Mouse (Mus musculus) erythroblast, embryonic 14.5 days (primary cell): ENCODE results near the gene Kbtbd12. TPM values are rescaled to one million over a fixed set of nuclear protein-coding genes. Genes with fewer than 3 reads are reported as not detected.

Source experiments
- H3K27me3 ChIP-seq: 2 replicates; pipeline ENCODE4 v1.6.1; 2012; ENCODE audit warnings: inconsistent platforms; ENCODE audit not compliant: control insufficient read depth
- H3K36me3 ChIP-seq: 2 replicates; pipeline ENCODE4 v1.6.1; 2012; ENCODE audit warnings: mild to moderate bottlenecking, inconsistent platforms; ENCODE audit not compliant: control insufficient read depth
- H3K4me1 ChIP-seq: 2 replicates; pipeline ENCODE4 v1.6.1; 2012; ENCODE audit warnings: inconsistent platforms; ENCODE audit not compliant: control insufficient read depth
- H3K4me3 ChIP-seq: replicated peaks from 2 replicates; pipeline ENCODE3; 2012; ENCODE audit warnings: moderate library complexity, mild to moderate bottlenecking, inconsistent platforms
- H3K9me3 ChIP-seq: 2 replicates; pipeline ENCODE4 v1.6.1; 2012; ENCODE audit warnings: low read length, inconsistent platforms, mixed read lengths; ENCODE audit not compliant: control insufficient read depth
- GATA1 ChIP-seq: IDR thresholded peaks from 2 replicates; pipeline ENCODE4 v1.6.1; 2012; ENCODE audit warnings: low read length, inconsistent platforms, mixed read lengths
- TAL1 ChIP-seq: IDR thresholded peaks from 3 replicates; pipeline ENCODE4 v1.6.1; 2012; ENCODE audit warnings: low read length, inconsistent platforms, mixed read lengths
- polyA plus RNA-seq: library from polyadenylated mRNA; stranded (reverse); fragments of >175 nt; gene quantifications from 2 replicates; pipeline ENCODE4 v1.2.3, GENCODE M21; 2012

Kbtbd12 gene
- polyA plus RNA-seq, 1 experiment: not detected

GRCm38 (mm10) chr6:88631293-88631692 lies 6.5 kb downstream of the Kbtbd12 start:
- Histone ChIP-seq H3K27me3 (no peaks in the 10 kb centered on the region; the same call in 1 of the 2 replicates), H3K4me3 (no peak overlapping the region), H3K36me3 (peaks cover 13% of the 10 kb centered on the region), H3K4me1 (peaks cover 88% of the 10 kb centered on the region), H3K9me3 (peaks cover 14% of the 10 kb centered on the region)
- no peak for TF ChIP-seq TAL1
- no peak for TF ChIP-seq GATA1

DNA sequence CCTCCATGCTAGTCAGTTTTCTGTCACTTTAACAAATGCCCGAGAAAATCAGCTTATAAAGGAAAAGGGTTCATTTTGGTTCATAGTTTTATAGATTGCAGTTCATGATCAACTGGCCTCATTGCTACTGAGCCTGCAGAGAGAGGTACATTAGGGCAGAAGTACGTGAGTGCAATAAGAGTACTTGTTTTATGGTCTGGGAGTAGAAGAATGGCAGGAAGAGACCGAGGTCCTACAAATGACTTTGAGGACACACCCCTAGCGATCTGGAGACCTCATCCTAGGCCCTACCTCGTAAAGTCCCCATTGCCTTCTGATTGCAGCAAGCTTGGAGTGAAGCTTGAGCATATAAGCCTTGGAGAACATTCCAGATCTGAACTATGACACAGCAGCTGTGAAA lies 7.2 kb downstream of the Kbtbd12 start:
- peaks cover 9% of the 10 kb centered on the region for H3K36me3 ChIP-seq
- peaks cover 88% of the 10 kb centered on the region for H3K4me1 ChIP-seq
- TF ChIP-seq TAL1 (no peak), GATA1 (no peak)
- H3K9me3 ChIP-seq: peaks cover 9% of the 10 kb centered on the region
- H3K27me3 ChIP-seq: no peaks in the 10 kb centered on the region; the same call in 1 of the 2 replicates
- H3K4me3 ChIP-seq: no peak overlapping the region

- Histone ChIP-seq H3K4me3 (no peak overlapping the region), H3K27me3 (no peaks in the 10 kb centered on the region), H3K9me3 (peaks cover 1% of the 10 kb centered on the region; the same call in 1 of the 2 replicates), H3K4me1 (peaks cover 86% of the 10 kb centered on the region), H3K36me3 (peaks cover 2% of the 10 kb centered on the region; the same call in 1 of the 2 replicates)
- TF ChIP-seq GATA1: no peak
- TF ChIP-seq TAL1: no peak
These were observed 7.9 kb downstream of the Kbtbd12 start for GRCm38 (mm10) chr6:88629821-88630220.

DNA sequence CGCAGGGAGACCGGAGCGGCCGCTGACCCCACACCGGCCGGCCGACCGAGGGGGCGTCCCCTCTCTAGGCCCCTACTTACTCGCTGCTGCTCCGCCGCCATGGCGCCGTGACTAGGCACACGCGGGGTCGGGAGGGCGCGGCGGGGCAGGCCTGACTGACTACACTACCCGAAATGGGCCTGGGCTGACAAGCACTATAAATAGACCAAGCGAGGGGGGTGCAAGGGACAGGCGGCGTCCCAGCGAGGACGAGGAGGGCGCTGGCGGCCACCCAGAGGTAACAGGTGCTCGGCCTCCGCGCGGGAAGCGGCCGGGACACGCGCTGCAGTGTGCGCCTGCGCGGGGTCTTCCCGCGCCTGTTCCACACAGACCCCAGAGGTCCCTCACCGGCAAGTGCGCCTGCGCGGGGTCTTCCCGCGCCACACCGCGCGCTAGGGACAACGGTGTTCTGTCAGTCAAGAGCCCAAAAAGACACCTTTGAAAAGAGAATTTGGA lies 10.4 kb downstream of the Kbtbd12 start:
- no peaks in the 10 kb centered on the region for H3K9me3 ChIP-seq
- H3K4me3 ChIP-seq: peak overlapping the region; percentile 83
- H3K27me3 ChIP-seq: peaks cover 4% of the 10 kb centered on the region
- TF ChIP-seq GATA1 (no peak), TAL1 (no peak)
- H3K36me3 ChIP-seq: no peaks in the 10 kb centered on the region
- peaks cover 66% of the 10 kb centered on the region for H3K4me1 ChIP-seq

DNA sequence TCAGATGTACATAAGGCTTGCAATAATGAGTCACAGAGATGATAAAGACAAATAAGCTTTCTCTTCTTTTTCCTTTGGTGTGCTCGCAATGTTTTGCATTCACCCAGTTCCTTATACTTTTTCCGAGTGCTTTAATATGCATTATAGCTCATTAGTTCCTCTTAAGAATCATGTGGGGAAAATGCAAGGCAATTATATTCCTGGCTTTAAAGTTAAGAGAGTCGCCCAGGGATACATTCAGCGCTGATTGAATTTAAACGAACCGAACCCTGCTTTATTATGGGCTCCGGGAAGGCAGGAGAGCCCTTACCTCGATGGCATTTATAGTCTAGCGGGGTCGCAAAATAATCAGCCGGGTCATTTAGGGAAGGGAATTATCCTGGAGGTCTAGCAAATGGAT lies 10.8 kb downstream of the Kbtbd12 start:
- Histone ChIP-seq H3K9me3 (no peaks in the 10 kb centered on the region), H3K4me1 (peaks cover 62% of the 10 kb centered on the region), H3K27me3 (peaks cover 5% of the 10 kb centered on the region), H3K4me3 (peak overlapping the region; percentile 83), H3K36me3 (no peaks in the 10 kb centered on the region)
- no peak for TF ChIP-seq TAL1
- TF ChIP-seq GATA1: no peak

DNA sequence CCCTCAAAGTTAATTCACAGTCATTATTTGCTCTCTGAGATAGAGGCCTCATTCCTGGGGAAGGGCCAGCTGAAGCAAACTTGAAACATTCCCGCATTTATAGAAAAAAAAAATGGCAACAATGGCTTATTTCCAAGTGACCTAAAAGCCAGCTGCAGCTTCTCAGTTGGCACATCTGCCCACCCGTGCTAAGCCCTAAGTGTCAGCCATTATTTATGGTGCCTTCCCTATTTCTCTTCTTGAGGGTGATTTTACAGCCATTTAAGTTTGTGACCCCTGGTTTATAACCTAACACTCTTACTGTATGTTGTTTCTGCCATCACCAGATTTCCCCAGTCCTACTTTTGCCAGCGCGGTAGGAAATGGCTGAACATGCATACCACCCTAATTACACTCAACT lies 11.3 kb downstream of the Kbtbd12 start:
- Histone ChIP-seq H3K4me3 (peak overlapping the region; percentile 83), H3K9me3 (no peaks in the 10 kb centered on the region), H3K4me1 (peaks cover 57% of the 10 kb centered on the region), H3K27me3 (peaks cover 9% of the 10 kb centered on the region), H3K36me3 (no peaks in the 10 kb centered on the region)
- TF ChIP-seq GATA1 (no peak), TAL1 (no peak)

DNA sequence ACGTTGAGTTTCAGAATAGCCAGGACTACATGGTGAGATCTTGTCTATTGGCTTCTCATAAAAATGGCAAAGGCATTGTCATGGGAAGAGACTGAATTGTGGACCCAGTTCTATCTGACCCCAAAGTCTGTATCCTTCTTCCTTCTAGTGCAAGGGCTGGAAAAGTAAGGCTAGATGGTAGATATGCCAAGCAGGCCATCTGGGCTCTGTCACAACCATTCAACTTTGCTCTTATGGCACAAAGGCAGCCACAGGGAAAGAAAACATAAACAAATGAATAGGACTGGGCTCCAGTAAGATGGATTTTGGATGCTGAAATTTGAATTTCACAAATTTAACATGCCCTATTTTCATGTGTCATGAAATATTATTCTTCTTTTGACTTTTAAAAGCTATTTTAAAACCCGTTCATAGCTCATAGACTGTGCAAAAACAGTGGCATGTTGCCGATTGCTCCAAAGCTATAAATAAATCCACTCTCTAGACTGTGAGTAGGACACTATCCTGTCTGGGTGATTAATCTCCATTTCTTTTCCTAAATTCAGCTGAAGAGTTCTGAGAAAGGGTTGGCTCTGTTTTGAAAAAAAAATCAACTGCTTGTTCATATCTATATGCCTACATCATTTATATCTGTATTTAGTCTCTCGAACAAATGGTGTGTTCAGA lies 15.8 kb downstream of the Kbtbd12 start:
- Histone ChIP-seq H3K36me3 (no peaks in the 10 kb centered on the region), H3K4me1 (peaks cover 22% of the 10 kb centered on the region), H3K27me3 (peaks cover 46% of the 10 kb centered on the region), H3K9me3 (no peaks in the 10 kb centered on the region), H3K4me3 (no peak overlapping the region)
- TF ChIP-seq GATA1: no peak
- TF ChIP-seq TAL1: no peak

- TF ChIP-seq TAL1 (no peak), GATA1 (no peak)
These were observed 18.2 kb downstream of the Kbtbd12 start for GRCm38 (mm10) chr6:88619542-88619941.

GRCm38 (mm10) chr6:88615352-88615751 lies 22.4 kb downstream of the Kbtbd12 start:
- no peaks in the 10 kb centered on the region for H3K9me3 ChIP-seq
- no peak for TF ChIP-seq TAL1
- no peak for TF ChIP-seq GATA1
- H3K27me3 ChIP-seq: peaks cover 51% of the 10 kb centered on the region
- no peak overlapping the region for H3K4me3 ChIP-seq
- no peaks in the 10 kb centered on the region for H3K36me3 ChIP-seq
- H3K4me1 ChIP-seq: no peaks in the 10 kb centered on the region

More at GRCm38 (mm10) chr6:88619542-88619941, 18.2 kb downstream of the Kbtbd12 start:
- Histone ChIP-seq H3K36me3 (no peaks in the 10 kb centered on the region), H3K4me3 (no peak overlapping the region), H3K4me1 (peaks cover 2% of the 10 kb centered on the region; the same call in 1 of the 2 replicates), H3K9me3 (no peaks in the 10 kb centered on the region), H3K27me3 (peaks cover 57% of the 10 kb centered on the region)
